25 mouse cellular contexts compared by ENCODE assay signal in the genomic region with DNA sequence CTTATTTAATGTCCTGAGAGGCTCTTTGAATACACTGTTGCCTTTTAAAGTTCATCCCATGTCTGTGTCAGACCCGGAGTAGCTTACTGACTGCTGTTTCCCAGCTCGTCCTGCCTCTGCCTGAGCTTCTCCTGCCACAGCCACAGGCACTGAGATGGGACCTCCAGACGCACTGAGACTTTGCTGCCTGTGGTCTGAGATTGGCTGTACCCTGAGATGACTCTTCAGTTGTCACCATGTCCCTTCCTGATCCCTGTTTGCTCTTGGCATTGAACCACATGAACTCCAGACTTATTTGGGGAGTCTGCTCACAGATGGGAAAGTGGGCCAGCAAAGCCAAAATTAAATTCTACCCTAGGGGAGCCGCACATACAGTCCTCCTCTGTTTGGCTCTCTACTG. TPM values are rescaled to one million over a fixed set of nuclear protein-coding genes. Genes with fewer than 3 reads are reported as not detected.
DNase-seq lines count a peak whose midpoint lies in the region; ATAC-seq and TF ChIP-seq lines count a peak whose summit lies in the region.
"Had no signal": no experiment of that assay in that cellular context is flagged by ENCODE, and none has a peak within 500 bp of the region (broad histone marks: within the 10 kb centered on the region; RNA-seq: fewer than 3 reads in every experiment).

No protein-coding gene starts in this region.

- no peaks in the 10 kb centered on the region for H3K9me3 ChIP-seq in heart, postnatal 0 days (replicated peaks; ENCODE audit: control insufficient read depth, low read length)
- no peaks in the 10 kb centered on the region for H3K9me3 ChIP-seq in heart, embryonic 11.5 days (replicated peaks; ENCODE audit: control insufficient read depth, low read length)
- H3K9me3 ChIP-seq in limb, embryonic 13.5 days: no peaks in the 10 kb centered on the region
- H3K9me3 ChIP-seq in limb, embryonic 10.5 days (replicated peaks): no peaks in the 10 kb centered on the region
- H3K9me3 ChIP-seq: embryonic facial prominence, embryonic 13.5 days; forebrain, embryonic 13.5 days; limb, embryonic 12.5 days; midbrain, embryonic 12.5 days had no signal

- peaks cover 6% of the 10 kb centered on the region; the same call in 1 of the 2 replicates for H3K36me3 ChIP-seq in heart, postnatal 0 days (replicated peaks; ENCODE audit: control insufficient read depth, insufficient read depth, low read length)
- no peaks in the 10 kb centered on the region for H3K36me3 ChIP-seq in heart, embryonic 11.5 days (ENCODE audit: control insufficient read depth, insufficient read depth, low read length)
- no peaks in the 10 kb centered on the region for H3K36me3 ChIP-seq in limb, embryonic 13.5 days
- peaks cover 4% of the 10 kb centered on the region; the same call in 1 of the 2 replicates for H3K36me3 ChIP-seq in limb, embryonic 10.5 days
- H3K36me3 ChIP-seq: limb, embryonic 12.5 days; midbrain, embryonic 12.5 days had no signal

- no peak overlapping the region for H3K9ac ChIP-seq in heart, postnatal 0 days (replicated peaks; ENCODE audit: low read depth, low read length)
- H3K9ac ChIP-seq in heart, embryonic 11.5 days (ENCODE audit: low read depth, low read length): no peak overlapping the region
- no peak overlapping the region for H3K9ac ChIP-seq in limb, embryonic 13.5 days
- H3K9ac ChIP-seq: embryonic facial prominence, embryonic 13.5 days; forebrain, embryonic 13.5 days; limb, embryonic 12.5 days; liver, embryonic 14.5 days; lung, embryonic 14.5 days; midbrain, embryonic 12.5 days had no signal

- WGBS in heart, postnatal 0 days: 47% methylated on average over 4 of the region's 4 CpGs
- WGBS in heart, embryonic 11.5 days (ENCODE audit: insufficient replicate concordance): 67% methylated on average over 4 of the region's 4 CpGs
- WGBS in limb, embryonic 13.5 days: 79% methylated on average over 4 of the region's 4 CpGs
- 90% methylated on average over 4 of the region's 4 CpGs for WGBS in limb, embryonic 10.5 days

- peaks cover 60% of the 10 kb centered on the region for H3K4me1 ChIP-seq in heart, postnatal 0 days (ENCODE audit: control insufficient read depth, insufficient read depth)
- H3K4me1 ChIP-seq in heart, embryonic 11.5 days (ENCODE audit: control insufficient read depth, insufficient read depth, low read length): peaks cover 54% of the 10 kb centered on the region
- H3K4me1 ChIP-seq in limb, embryonic 13.5 days: peaks cover 51% of the 10 kb centered on the region
- H3K4me1 ChIP-seq in limb, embryonic 10.5 days: peaks cover 41% of the 10 kb centered on the region
- H3K4me1 ChIP-seq in brown adipose tissue, adult 24 weeks (ENCODE audit: control insufficient read depth, insufficient read depth, insufficient read length, low read length): peaks cover 70% of the 10 kb centered on the region

- no peak for TF ChIP-seq EP300 in heart, postnatal 0 days (IDR thresholded peaks at IDR 0.05; ENCODE audit: low read depth)

- no peak overlapping the region; the same call in 1 of the 2 replicates for H3K4me3 ChIP-seq in gastrocnemius, adult 2 months
- H3K4me3 ChIP-seq in heart, postnatal 0 days (ENCODE audit: low read depth, low read length): no peak overlapping the region
- no peak overlapping the region for H3K4me3 ChIP-seq in heart, embryonic 11.5 days (ENCODE audit: low read depth, low read length)
- H3K4me3 ChIP-seq in limb, embryonic 13.5 days: no peak overlapping the region
- H3K4me3 ChIP-seq in limb, embryonic 10.5 days: no peak overlapping the region
- no peak overlapping the region for H3K4me3 ChIP-seq in brown adipose tissue, adult 24 weeks (ENCODE audit: insufficient read depth, low read depth, low read length)
- H3K4me3 ChIP-seq: embryonic facial prominence, embryonic 13.5 days; erythroblast, embryonic 14.5 days; forebrain, embryonic 13.5 days; layer of hippocampus, adult 2 months; limb, embryonic 12.5 days; midbrain, embryonic 12.5 days had no signal

- H3K4me2 ChIP-seq in heart, postnatal 0 days (ENCODE audit: low read depth, low read length): no peak overlapping the region
- no peak overlapping the region for H3K4me2 ChIP-seq in heart, embryonic 11.5 days
- H3K4me2 ChIP-seq in limb, embryonic 13.5 days (replicated peaks): no peak overlapping the region
- H3K4me2 ChIP-seq: embryonic facial prominence, embryonic 13.5 days; forebrain, embryonic 13.5 days; limb, embryonic 12.5 days; lung, embryonic 14.5 days; midbrain, embryonic 12.5 days had no signal

- intact Hi-C loops in gastrocnemius, adult 2 months (cut with DNase I): no loop called here

- no peak for ATAC-seq in heart, postnatal 0 days (ENCODE audit: insufficient read depth, low read depth)
- ATAC-seq in heart, embryonic 11.5 days (replicated peaks; ENCODE audit: insufficient number of reproducible peaks, low FRiP score, low TSS enrichment): no peak
- no peak for ATAC-seq in limb, embryonic 13.5 days (ENCODE audit: low FRiP score, low read depth)
- ATAC-seq: forebrain, embryonic 13.5 days had no signal

- H3K27ac ChIP-seq in gastrocnemius, adult 2 months: peak overlapping the region; percentile 82
- H3K27ac ChIP-seq in heart, postnatal 0 days (ENCODE audit: low read depth): peak overlapping the region; percentile 70
- no peak overlapping the region for H3K27ac ChIP-seq in heart, embryonic 11.5 days (ENCODE audit: low read depth, low read length)
- peak overlapping the region; percentile 15; the same call in 1 of the 2 replicates for H3K27ac ChIP-seq in limb, embryonic 13.5 days
- no peak overlapping the region for H3K27ac ChIP-seq in limb, embryonic 10.5 days
- H3K27ac ChIP-seq in brown adipose tissue, adult 24 weeks (replicated peaks; ENCODE audit: low read depth, low read length): peak overlapping the region; percentile 86
- H3K27ac ChIP-seq: embryonic facial prominence, embryonic 13.5 days; forebrain, embryonic 13.5 days; layer of hippocampus, adult 2 months; limb, embryonic 12.5 days; liver, embryonic 14.5 days; midbrain, embryonic 12.5 days; stomach, postnatal 0 days had no signal

- H3K27me3 ChIP-seq in heart, postnatal 0 days (ENCODE audit: control insufficient read depth, insufficient read depth, low read length): no peaks in the 10 kb centered on the region
- no peaks in the 10 kb centered on the region for H3K27me3 ChIP-seq in heart, embryonic 11.5 days (ENCODE audit: control insufficient read depth, insufficient read depth, low read length)
- H3K27me3 ChIP-seq in limb, embryonic 13.5 days: no peaks in the 10 kb centered on the region
- H3K27me3 ChIP-seq in limb, embryonic 10.5 days (ENCODE audit: low read depth, poor library complexity, severe bottlenecking): no peaks in the 10 kb centered on the region
- H3K27me3 ChIP-seq: embryonic facial prominence, embryonic 13.5 days; forebrain, embryonic 13.5 days; limb, embryonic 12.5 days had no signal

- no peak for TF ChIP-seq CTCF in gastrocnemius, adult 2 months (IDR thresholded peaks at IDR 0.05)
- TF ChIP-seq CTCF in heart, postnatal 0 days (IDR thresholded peaks at IDR 0.05; ENCODE audit: low read depth): no peak

- no peak for DNase-seq in gastrocnemius, adult 2 months
- DNase-seq in gastrocnemius, adult 18-20 months (ENCODE audit: low spot score): no peak
- no peak for DNase-seq in heart, postnatal 0 days (ENCODE audit: low spot score)
- DNase-seq in limb, embryonic 10.5 days (ENCODE audit: low spot score): no peak
- DNase-seq in Muller cell, postnatal 12 days (ENCODE audit: inconsistent ontology term): no peak
- DNase-seq: cerebellum, adult 8-10 months; cerebellum, postnatal 36 days; embryo, embryonic 11 days; gastrocnemius, postnatal 10 days; heart, postnatal 4 days; kidney, adult 18-20 months; kidney, postnatal 25 days; lung, embryonic 14.5 days; right cerebral cortex, postnatal 14 days had no signal

RNA-seq across cellular contexts. Expression of gene Col4a1, which starts 54.1 kb away (rescaled TPM):
- total RNA-seq in gastrocnemius, adult 2 months (2021): 100 to 1,000 TPM in 1 of 2 experiments, 10 to 100 TPM in 1; 73.3 to 117 TPM
- 10 to 100 TPM; 66.5 to 81.6 TPM for total RNA-seq in gastrocnemius, adult 18-20 months (2021)
- 921 and 1,061 TPM in 2 replicates for total RNA-seq in heart, postnatal 0 days (2014; rRNA removed; ENCODE audit: low replicate concordance)
- polyA plus RNA-seq in heart, postnatal 0 days (2015; fragmentation: Nextera tagmentation; extraction: Ambion mirVana): 163 and 191 TPM in 2 replicates
- polyA plus RNA-seq in heart, embryonic 11.5 days (2014; fragmentation: Nextera tagmentation; extraction: Ambion mirVana): 150 and 187 TPM in 2 replicates
- polyA plus RNA-seq in limb, embryonic 13.5 days (2015; fragmentation: Nextera tagmentation; extraction: Ambion mirVana): 113 and 115 TPM in 2 replicates
- polyA plus RNA-seq in limb, embryonic 10.5 days (2016; fragmentation: Nextera tagmentation; extraction: Ambion mirVana): 141 and 145 TPM in 2 replicates
- 142 and 186 TPM in 2 replicates for polyA plus RNA-seq in brown adipose tissue, adult 24 weeks (2012; ENCODE audit: insufficient read depth, insufficient read length, missing spikeins)

RNA-seq across cellular contexts. Expression of gene Col4a2, which starts 54.1 kb away (rescaled TPM):
- 10 to 100 TPM; 51.3 to 69.5 TPM for total RNA-seq in gastrocnemius, adult 2 months (2021)
- total RNA-seq in gastrocnemius, adult 18-20 months (2021): 10 to 100 TPM; 37.4 to 50.2 TPM
- 315 and 329 TPM in 2 replicates for total RNA-seq in heart, postnatal 0 days (2014; rRNA removed; ENCODE audit: low replicate concordance)
- polyA plus RNA-seq in heart, postnatal 0 days (2015; fragmentation: Nextera tagmentation; extraction: Ambion mirVana): 87.7 and 98.5 TPM in 2 replicates
- 40.6 and 51.0 TPM in 2 replicates for polyA plus RNA-seq in heart, embryonic 11.5 days (2014; fragmentation: Nextera tagmentation; extraction: Ambion mirVana)
- polyA plus RNA-seq in limb, embryonic 13.5 days (2015; fragmentation: Nextera tagmentation; extraction: Ambion mirVana): 52.1 and 56.3 TPM in 2 replicates
- 53.0 and 53.6 TPM in 2 replicates for polyA plus RNA-seq in limb, embryonic 10.5 days (2016; fragmentation: Nextera tagmentation; extraction: Ambion mirVana)
- 51.1 and 77.2 TPM in 2 replicates for polyA plus RNA-seq in brown adipose tissue, adult 24 weeks (2012; ENCODE audit: insufficient read depth, insufficient read length, missing spikeins)

Comparison
In these comparisons a context has a peak if more than half of its experiments do, and no peak if none do; other contexts are left out.
1. H3K27ac ChIP-seq: peak in gastrocnemius, adult 2 months (single experiment), heart, postnatal 0 days (single experiment), limb, embryonic 13.5 days (single experiment) and brown adipose tissue, adult 24 weeks (single experiment); none in heart, embryonic 11.5 days (single experiment) and limb, embryonic 10.5 days (single experiment).